Mouse (Mus musculus) heart, postnatal 10 days (tissue): ENCODE measurements around the gene Arhgef11. TPM values are rescaled to one million over a fixed set of nuclear protein-coding genes. Genes with fewer than 3 reads are reported as not detected.

ENCODE experiments used
- DNase-seq, 2 experiments: peaks; one replicate each; pipeline ENCODE4 v3.0.0; 2021
- intact Hi-C: fragments of 180-260 bp; cut with DNase I; formaldehyde crosslinking; loops from one replicate; pipeline ENCODE4 v1.15.1; 2025
- microRNA-seq, 2 experiments: library from miRNA; unstranded; fragments of <30 nt; microRNA quantifications; one replicate each; pipeline ENCODE4 v1.2.0; 2022
- total RNA-seq, 2 experiments: library from RNA; stranded (reverse); gene quantifications; 2 replicates each; pipeline ENCODE4 v1.2.3; 2021

Arhgef11 gene
- total RNA-seq, 2 experiments from 2014 or later = 23.0 to 23.1 TPM

- DNase-seq = peak in 1 of 2 experiments; percentile 39
- intact Hi-C loops = no loop called here
Measured at GRCm38 (mm10) chr3:87785626-87786214, 168.4 kb downstream of the Arhgef11 start.

Small RNA genes lying within 50 kb of the gene (microRNA-seq; reads per million reads assigned to microRNA genes)
- gene Gm24109 = 0 reads per million in 2 experiments

Other genes with a start within 250 kb of the Arhgef11 start
- under 1 TPM in 1 of 2 experiments, not detected in 1; 0.32 TPM for gene Fcrl1, start 241.2 kb upstream of the Arhgef11 start, total RNA-seq
- not detected for gene Fcrl5, start 181.8 kb upstream of the Arhgef11 start, total RNA-seq
- 10 to 100 TPM; 17.1 to 18.3 TPM for gene Etv3, start 92.2 kb upstream of the Arhgef11 start, total RNA-seq
- gene Lrrc71, start 131.1 kb downstream of the Arhgef11 start, total RNA-seq = under 1 TPM; 0.29 to 0.50 TPM
- gene Ntrk1, start 177.6 kb downstream of the Arhgef11 start, total RNA-seq = under 1 TPM; 0.15 to 0.29 TPM
- under 1 TPM; 0.20 to 0.55 TPM for gene Insrr, start 179.4 kb downstream of the Arhgef11 start, total RNA-seq
- gene Pear1, start 206.7 kb downstream of the Arhgef11 start, total RNA-seq = 10 to 100 TPM; 29.5 to 30.7 TPM
- gene Sh2d2a, start 229.2 kb downstream of the Arhgef11 start, total RNA-seq = under 1 TPM; 0.10 to 0.31 TPM